Mouse (Mus musculus) spleen, adult 2 months (tissue): ENCODE results near the gene Zfp367.

ENCODE experiments used
- CTCF ChIP-seq: fragments of 200-500 bp; IDR thresholded peaks from 2 replicates; pipeline ENCODE4 v1.5.1; 2011; ENCODE audit warnings: mild to moderate bottlenecking, inconsistent platforms; ENCODE audit not compliant: insufficient read depth, insufficient read length, insufficient replicate concordance; ENCODE audit errors: extremely low read depth
- POLR2A ChIP-seq: fragments of 200-500 bp; IDR thresholded peaks from 2 replicates; pipeline ENCODE4 v1.6.1; 2011; ENCODE audit warnings: low read depth, low read length, inconsistent platforms

DNA sequence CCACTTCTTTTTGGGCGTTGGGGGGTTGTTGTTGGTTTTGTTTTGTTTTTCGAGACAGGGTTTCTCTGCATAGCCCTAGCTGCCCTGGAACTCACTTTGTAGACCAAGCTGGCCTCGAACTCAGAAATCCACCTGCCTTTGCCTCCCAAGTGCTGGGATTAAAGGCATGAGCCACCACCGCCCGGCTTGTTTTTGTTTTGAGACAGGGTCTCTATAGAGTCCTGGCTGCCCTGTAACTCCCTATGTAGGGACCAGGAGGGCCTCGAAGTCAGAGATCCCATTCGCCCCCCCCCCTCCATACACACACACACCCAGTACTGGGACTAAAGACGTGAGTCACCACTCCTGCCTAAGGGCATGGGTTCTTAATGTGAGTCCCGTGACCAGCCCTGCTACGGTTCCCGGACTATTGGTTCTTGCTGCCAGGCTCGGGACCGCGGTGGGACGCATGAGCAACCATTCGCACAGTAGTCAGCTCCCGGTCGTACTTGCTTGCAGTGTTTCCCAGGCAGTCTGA, 807 bp upstream of the Zfp367 start:
- no peak for TF ChIP-seq POLR2A
- no peak for TF ChIP-seq CTCF
